Mouse (Mus musculus): Measurements from ENCODE around the gene Gm45902.
A peak's percentile ranks its signal among the peaks of the same experiment; 100 is the strongest.

The Gm45902 gene

GRCm38 (mm10) chr2:3512552-3513454, at the start of gene Gm45902, which contains the start of the genes Hspa14 and Cdnf:
TSS of gene Gm45902 (minus strand) at chr2:3512790.
TSS of gene Hspa14 (minus strand) at chr2:3512814.
TSS of gene Cdnf (plus strand) at chr2:3513030.
- DNase-seq, result peak; percentile 91

DNA sequence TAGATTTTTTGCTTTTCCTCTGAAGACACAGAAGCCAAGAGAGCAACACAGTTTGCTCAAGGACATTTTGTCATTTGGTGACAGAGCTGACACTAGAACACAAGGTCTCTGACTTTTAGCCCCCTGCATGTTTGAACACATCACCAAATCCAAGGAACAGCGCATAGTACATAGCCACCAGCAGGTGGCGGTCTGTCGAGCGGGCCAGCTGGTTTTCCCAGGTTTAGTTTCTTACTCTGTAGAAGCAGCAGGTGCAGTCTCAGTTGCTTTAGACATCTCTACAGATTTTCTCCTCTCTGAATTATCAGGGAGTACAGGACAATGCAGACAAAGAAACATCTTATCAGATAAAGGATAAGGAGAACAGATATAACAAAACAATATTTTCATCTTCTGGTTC, 34.0 kb upstream of the Gm45902 start:
- peak; percentile 80 for DNase-seq

GRCm38 (mm10) chr2:3546055-3546454, 33.5 kb upstream of the Gm45902 start:
- no peak for DNase-seq

DNA sequence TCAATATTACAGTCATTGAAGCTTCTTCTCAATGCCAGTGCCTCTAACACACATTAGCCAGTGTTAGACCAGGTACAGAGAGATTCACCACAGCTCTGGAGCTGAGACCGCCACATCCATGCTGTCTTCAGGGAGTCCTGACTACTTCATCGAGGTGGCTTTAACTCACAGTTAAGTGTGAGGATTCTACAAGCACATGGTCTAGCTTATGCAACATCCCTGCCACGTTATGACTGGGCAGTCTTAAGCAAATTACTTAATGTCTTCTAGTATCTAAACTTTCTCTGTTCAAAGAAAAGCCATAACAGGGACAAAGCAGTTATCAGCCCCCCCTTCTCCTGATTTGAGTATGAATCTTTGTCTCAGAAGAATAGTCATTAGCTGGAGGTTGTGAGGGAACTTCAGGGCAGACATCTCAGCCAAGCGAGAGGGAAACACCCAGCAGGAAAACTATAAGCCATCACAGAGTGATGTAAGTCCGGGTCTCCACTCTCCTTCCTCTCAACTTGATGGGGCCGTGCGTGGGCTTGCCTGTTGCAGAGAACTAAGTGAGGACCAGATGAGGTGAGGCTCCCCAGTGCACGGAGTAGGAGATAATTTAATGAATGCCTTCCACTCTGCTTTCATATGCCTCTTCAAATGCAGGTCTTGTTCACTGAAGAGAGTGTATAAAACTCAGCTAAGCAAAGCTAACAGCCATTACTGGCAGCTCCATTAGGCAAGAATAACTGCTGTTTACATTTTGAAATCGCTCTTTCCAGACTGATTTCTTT, 28.9 kb upstream of the Gm45902 start:
- no peak for DNase-seq

- no peak for DNase-seq
Observed at GRCm38 (mm10) chr2:3526288-3526687, 13.7 kb upstream of the Gm45902 start.

DNA sequence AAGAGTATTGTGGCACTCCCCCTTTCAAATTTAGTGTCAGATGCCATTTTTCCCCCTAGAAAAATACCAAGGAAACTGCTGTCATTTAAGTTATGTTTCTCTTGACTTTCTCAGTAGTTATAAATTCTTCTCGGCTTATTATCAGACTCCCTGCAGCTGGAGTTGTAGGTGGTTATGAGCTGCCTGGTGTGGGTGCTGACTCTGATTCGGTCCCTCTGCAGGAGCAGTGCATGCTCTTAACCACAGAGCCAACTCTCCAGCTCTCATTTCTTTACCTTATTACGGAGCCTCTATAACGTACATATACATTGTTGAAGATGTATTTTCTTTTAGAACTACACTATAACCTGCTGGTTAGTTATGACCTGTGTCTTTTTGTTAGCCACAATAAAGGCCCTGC, 10.0 kb upstream of the Gm45902 start:
- DNase-seq, result no peak

- peak; percentile 62 for DNase-seq
Observed at GRCm38 (mm10) chr2:3512076-3512475, 514 bp downstream of the Gm45902 start.

- DNase-seq, result no peak
Observed at GRCm38 (mm10) chr2:3500886-3501285, 11.7 kb downstream of the Gm45902 start.

- no peak for DNase-seq
Observed at GRCm38 (mm10) chr2:3499543-3499942, 13.0 kb downstream of the Gm45902 start.

GRCm38 (mm10) chr2:3493833-3494409, 18.7 kb downstream of the Gm45902 start:
- no peak for DNase-seq

GRCm38 (mm10) chr2:3489816-3490215, 22.8 kb downstream of the Gm45902 start:
- DNase-seq, result no peak

DNA sequence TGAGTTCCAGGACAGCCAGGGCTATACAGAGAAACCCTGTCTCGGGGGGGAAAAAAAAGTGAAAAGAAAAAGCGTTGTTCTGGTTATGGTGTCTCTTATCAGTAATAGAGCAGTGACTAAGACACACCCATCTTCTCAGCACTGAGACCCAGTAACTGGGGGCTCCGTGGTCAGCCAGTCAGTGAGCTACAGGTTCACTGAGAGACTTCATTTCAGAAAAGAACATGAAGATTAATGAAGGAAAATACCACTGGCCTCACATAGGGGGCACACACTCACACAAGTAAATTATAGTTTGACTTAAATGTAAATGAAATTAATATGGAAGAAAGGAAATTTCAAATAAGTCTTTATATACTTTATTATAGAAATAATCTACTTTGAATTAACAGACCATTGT, 32.4 kb downstream of the Gm45902 start:
- no peak for DNase-seq

- no peak for DNase-seq
Observed at GRCm38 (mm10) chr2:3475746-3476251, 36.8 kb downstream of the Gm45902 start.

GRCm38 (mm10) chr2:3474861-3475283, 37.7 kb downstream of the Gm45902 start, which contains the start of gene Suv39h2:
TSS of gene Suv39h2 (minus strand) at chr2:3475031.
- peak; percentile 99 for DNase-seq

GRCm38 (mm10) chr2:3474361-3474805, 38.2 kb downstream of the Gm45902 start:
- DNase-seq, result peak; percentile 75

GRCm38 (mm10) chr2:3473891-3474290, 38.7 kb downstream of the Gm45902 start:
- DNase-seq, result no peak

GRCm38 (mm10) chr2:3456590-3456989, 56.0 kb downstream of the Gm45902 start:
- peak; percentile 35 for DNase-seq

Data from thymus, postnatal 4 days (tissue).